Mouse (Mus musculus) gastrocnemius, adult 2 months (tissue): Measurements from ENCODE around the gene Fbxl15. TPM values are rescaled to one million over a fixed set of nuclear protein-coding genes. Genes with fewer than 3 reads are reported as not detected.

Source experiments
- DNase-seq: peaks from one replicate; pipeline ENCODE4 v3.0.0; 2022
- H3K27ac ChIP-seq: fragments of 200-600 bp; 2 replicates; pipeline ENCODE4 v1.8.1; 2022; ENCODE audit warnings: mild to moderate bottlenecking
- H3K4me3 ChIP-seq: fragments of 200-600 bp; 2 replicates; pipeline ENCODE4 v1.8.1; 2022; ENCODE audit warnings: mild to moderate bottlenecking, moderate library complexity
- CTCF ChIP-seq: fragments of 200-600 bp; IDR thresholded peaks from 2 replicates; pipeline ENCODE4 v1.8.1; 2022; ENCODE audit warnings: antibody characterized with exemption, mild to moderate bottlenecking, moderate library complexity
- intact Hi-C: fragments of 180-260 bp; cut with DNase I; formaldehyde crosslinking; loops from one replicate; pipeline ENCODE4 v1.15.1; 2025
- total RNA-seq, 2 experiments: library from RNA; stranded (reverse); gene quantifications; 2 replicates each; pipeline ENCODE4 v1.2.3; 2021

The Fbxl15 gene
- total RNA-seq, 2 experiments from 2014 or later, result 2.9 to 3.8 TPM

- no peak for DNase-seq
- peak overlapping the region; percentile 86 for H3K27ac ChIP-seq
- intact Hi-C loops, result no loop called here
- TF ChIP-seq CTCF, result no peak
- H3K4me3 ChIP-seq, result peak overlapping the region; percentile 92
Observed at GRCm38 (mm10) chr19:46347936-46348668, 20.1 kb downstream of the Fbxl15 start.

DNA sequence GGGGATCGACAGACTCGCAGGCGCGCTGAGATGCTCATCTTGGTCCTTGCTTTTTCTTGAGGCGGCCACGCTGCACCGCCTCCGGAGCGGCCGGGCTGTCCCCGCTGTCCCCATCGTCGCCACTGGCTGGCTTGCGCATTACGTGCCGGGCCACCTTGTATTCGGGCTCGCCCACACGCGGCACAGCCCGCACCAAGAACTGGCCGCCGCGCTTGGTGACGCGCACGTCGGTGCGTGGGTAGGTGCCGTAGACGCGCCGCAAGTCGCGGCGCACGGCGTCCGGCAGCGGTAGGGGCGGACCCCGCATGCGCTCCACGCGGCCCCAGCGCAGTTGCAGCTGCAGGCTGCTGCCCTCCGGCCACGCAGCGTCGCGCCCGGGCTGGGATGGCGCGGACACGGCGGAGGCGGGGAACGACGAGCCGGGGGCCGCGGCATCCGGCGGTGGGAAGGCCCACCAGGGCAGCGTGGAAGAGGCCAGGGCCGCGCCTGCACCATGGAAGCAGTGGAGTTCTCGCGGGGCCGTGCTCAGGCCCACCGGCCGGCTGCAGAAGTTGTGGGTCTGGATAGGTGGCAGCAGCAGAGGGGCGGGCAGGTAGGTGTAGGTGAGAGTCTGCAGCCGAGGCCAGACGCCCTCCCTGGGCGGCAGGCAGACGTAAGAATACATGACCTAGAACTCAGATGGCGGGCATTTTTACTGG, 20.9 kb downstream of the Fbxl15 start:
- intact Hi-C loops, result no loop called here
- DNase-seq, result peak; percentile 90

DNA sequence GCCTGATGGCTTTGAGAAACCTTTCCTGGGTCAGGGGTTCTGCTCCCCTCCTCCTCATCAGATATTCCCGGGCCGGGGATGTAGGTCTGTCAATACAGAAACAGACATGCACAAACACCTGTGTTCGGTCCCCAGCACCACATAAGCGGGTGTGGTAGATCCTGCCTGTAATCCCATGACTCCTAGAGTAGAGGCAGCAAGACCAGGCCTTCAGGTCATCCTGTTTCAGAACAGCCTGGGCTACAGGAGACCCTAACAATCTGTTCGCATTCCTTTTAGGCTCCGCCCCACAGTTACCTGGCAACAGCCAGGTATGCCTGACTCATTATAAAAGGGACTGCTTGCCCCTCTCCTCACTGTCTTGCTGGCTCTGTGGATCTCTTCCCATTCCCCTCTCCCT, 21.6 kb downstream of the Fbxl15 start:
- H3K27ac ChIP-seq, result peak overlapping the region; percentile 86
- intact Hi-C loops, result no loop called here
- peak overlapping the region; percentile 92 for H3K4me3 ChIP-seq
- DNase-seq, result no peak
- TF ChIP-seq CTCF, result no peak

More for the DNA sequence above, 20.9 kb downstream of the Fbxl15 start:
- no peak; the same call in 1 of the 2 replicates for TF ChIP-seq CTCF
- Histone ChIP-seq H3K4me3 (peak overlapping the region; percentile 92), H3K27ac (peak overlapping the region; percentile 86)

DNA sequence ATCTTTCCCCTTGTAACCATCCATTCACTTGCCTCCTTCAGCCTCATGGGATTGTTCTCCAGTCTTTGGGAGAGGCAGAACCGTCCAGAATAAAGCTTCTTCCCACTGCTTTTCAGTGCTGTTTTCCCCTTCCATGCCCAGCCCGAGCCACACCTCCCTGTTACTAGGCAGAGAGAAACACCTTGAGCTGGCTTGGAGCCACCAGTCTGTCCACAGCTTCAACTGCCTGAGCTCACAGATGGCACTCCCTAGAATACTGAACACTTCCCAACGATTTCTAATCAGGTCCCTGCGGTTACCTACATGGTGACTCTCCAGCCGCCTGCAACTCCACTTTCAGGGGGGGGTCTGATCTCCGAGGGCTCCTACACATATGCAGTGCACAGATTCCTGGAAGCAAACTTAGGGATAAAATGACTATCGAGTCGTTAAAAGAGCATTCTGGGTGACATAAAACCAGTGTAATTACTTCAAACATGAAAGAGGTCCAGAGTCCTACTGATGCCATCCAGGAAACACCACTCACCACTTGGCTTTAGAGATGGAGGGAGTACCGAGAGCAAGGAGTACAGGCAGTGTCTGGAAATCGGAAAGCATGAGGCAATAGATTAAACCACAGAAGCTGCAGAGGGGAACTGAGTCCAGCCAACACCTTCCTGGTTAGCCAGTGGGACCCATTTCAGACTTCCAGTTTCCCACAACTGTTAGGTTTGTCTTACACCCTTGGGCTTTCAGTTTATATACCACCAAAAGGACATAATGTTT, 22.4 kb downstream of the Fbxl15 start, which contains the start of gene 2310034G01Rik:
2310034G01Rik (minus strand) TSS at position 135 of the 765 bp plus-strand sequence.
- DNase-seq, result no peak
- H3K27ac ChIP-seq, result peak within 1 kb of the TSS; percentile 86
- no peak for TF ChIP-seq CTCF
- intact Hi-C loops, result no loop called here
- peak within 1 kb of the TSS; percentile 92 for H3K4me3 ChIP-seq

DNA sequence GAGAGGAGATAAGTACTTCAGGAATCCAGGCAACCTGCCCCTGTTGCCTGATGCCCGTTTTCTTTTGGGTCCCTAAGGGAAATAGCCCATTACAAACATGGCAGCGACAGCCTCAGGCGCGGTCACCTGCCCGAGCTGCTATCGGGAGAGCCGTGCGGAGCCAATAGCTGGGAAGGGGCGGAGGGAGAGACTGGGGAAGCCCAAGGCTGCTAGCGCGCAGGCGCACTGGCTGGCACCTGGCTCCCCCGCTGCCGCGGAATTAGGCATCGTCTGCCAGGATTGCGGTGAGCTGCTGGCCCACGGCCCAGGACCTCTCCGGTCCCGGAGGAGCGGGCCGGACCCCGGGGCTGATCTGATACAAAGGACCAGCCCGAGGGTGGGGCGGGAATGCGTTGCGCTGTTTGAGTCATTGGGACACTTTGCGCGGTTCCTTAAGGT, 28.7 kb downstream of the Fbxl15 start:
- Histone ChIP-seq H3K4me3 (peak overlapping the region; percentile 77), H3K27ac (peak overlapping the region; percentile 66)
- TF ChIP-seq CTCF, result no peak
- DNase-seq, result peak; percentile 90
- intact Hi-C loops, result loop anchor here (2.0 kb wide), 1 partner anchor 18 kb away; the partner anchor contains the start of gene Cuedc2

DNA sequence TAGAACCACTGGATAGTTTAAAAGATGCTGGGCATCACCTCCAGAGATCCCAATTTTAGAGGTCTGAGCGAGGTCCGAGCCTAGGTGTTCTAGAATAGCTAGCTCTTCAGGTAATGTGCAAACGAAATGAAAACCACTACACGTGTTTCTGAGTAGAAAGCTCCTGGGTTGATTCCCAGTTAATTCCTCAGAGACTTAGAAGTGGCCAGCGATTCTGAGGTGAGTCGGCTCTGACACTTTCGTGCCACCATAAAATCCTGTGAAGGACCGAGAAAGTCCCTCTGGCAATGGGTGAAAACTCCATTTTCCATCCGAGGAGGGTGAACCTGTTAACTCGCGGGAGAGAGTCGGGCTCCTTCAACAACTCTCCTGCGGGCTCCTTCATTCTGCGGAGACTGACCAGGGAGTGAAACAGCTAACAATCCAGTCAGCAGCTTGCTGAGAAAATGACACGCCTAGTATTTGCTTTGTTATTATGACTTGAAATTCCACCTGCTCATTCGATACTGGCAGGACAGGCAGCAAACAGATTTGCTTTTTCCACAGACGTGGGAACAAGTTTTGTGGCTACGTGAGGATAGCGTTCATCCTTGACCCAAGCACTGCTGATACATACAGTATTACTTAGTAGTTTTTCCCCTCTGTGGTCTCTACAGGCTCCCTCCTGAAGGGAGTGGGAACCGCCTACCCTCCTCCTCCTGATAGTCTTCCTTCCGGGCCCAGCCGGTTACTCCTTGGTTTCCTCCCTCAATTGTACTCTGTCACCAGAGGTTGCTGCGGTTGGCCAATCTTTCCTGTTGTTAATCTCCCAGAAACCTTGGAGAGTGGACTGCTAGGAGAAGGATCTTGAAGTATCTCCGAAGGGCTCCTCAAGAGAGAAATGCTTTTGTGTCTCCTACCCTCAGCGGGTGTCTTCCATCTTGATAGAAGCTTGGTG, 29.6 kb downstream of the Fbxl15 start:
- Histone ChIP-seq H3K27ac (peak overlapping the region; percentile 66), H3K4me3 (peak overlapping the region; percentile 77)
- intact Hi-C loops, result loop anchor here (2.0 kb wide), 1 partner anchor 19 kb away; the partner anchor contains the start of gene Cuedc2
- no peak for TF ChIP-seq CTCF
- DNase-seq, result no peak

- no peak for DNase-seq
- intact Hi-C loops, result no loop called here
- TF ChIP-seq CTCF, result no peak
- Histone ChIP-seq H3K4me3 (peak overlapping the region; percentile 77; the same call in 1 of the 2 replicates), H3K27ac (no peak overlapping the region)
Observed at GRCm38 (mm10) chr19:46358381-46358780, 30.4 kb downstream of the Fbxl15 start.

GRCm38 (mm10) chr19:46362104-46362503, 34.1 kb downstream of the Fbxl15 start:
- no peak for TF ChIP-seq CTCF

DNA sequence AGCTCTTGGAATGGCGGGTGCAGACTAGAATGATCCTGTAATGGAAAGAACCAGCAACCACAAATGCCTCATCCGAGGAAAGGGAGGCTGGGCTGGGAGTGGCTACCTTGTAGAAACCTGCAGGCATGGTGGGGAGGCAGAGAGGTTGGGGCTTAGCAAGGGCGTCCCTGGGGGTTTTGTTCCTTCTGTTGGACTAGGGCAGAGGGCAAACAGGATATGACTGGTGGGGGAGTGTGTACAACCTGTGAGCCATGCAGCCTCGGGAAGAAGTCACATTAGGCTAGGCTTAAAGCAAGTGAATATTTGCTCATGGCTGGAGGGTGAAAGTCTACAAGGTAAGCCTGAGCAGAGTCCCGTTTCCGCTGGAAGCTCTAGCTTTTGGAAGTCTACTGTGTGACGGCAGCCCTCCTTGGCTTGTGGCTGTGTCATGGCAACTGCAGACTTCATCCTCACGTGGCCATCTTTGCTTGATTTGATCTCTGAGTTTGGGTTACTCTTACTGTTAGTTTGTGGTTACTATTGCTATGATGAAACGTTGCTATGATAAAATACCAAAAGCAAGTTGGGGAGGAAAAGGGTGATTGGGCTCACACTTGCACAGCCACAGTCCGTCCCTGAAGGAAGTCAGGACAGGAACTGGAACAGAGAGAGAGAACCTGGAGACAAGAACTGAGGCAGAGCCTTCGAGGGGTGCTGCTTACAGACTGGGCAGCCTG, 35.5 kb downstream of the Fbxl15 start:
- DNase-seq, result no peak
- TF ChIP-seq CTCF, result no peak
- Histone ChIP-seq H3K27ac (no peak overlapping the region), H3K4me3 (no peak overlapping the region)
- intact Hi-C loops, result no loop called here

More at GRCm38 (mm10) chr19:46362104-46362503, 34.1 kb downstream of the Fbxl15 start:
- no peak for DNase-seq
- H3K4me3 ChIP-seq, result no peak overlapping the region
- no peak overlapping the region for H3K27ac ChIP-seq
- intact Hi-C loops, result no loop called here

GRCm38 (mm10) chr19:46367798-46368590, 40.0 kb downstream of the Fbxl15 start:
- DNase-seq, result no peak
- peak overlapping the region; percentile 58; the same call in 1 of the 2 replicates for H3K27ac ChIP-seq
- intact Hi-C loops, result no loop called here
- TF ChIP-seq CTCF, result no peak
- no peak overlapping the region for H3K4me3 ChIP-seq
